Mouse (Mus musculus): Measurements from ENCODE around the gene Dnajc6. TPM values are rescaled to one million over a fixed set of nuclear protein-coding genes. Genes with fewer than 3 reads are reported as not detected.

The Dnajc6 gene
- polyA plus RNA-seq, 1 experiment, result 0.07 TPM

DNA sequence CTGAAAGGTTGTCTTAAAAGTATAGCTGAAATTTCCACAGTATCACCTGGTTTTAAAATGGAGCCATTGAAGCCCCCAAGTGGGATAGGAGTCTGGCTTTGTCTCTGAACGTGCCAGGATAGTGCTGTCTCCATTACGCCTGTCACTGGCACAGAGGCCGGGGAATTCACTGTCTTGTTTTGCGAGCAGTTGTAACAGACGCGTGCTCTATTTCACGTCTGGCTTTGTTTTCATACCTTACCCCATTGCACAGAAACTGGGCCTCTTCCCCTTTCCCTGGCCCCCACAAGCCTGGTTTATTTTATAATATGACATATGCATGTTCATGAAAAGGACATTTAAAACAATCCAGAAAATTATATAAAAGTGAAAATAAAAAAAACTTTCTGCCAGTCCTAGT, 66.4 kb downstream of the Dnajc6 start:
- Histone ChIP-seq H3K36me3 (ENCODE audit: control insufficient read depth, insufficient read depth) (no peaks in the 10 kb centered on the region), H3K4me3 (no peak overlapping the region), H3ac (ENCODE audit: control insufficient read depth, insufficient read length) (no peak overlapping the region), H3K27me3 (ENCODE audit: control insufficient read depth, insufficient read depth, insufficient read length) (peaks cover 4% of the 10 kb centered on the region), H3K79me2 (ENCODE audit: control insufficient read depth, insufficient read depth) (no peaks in the 10 kb centered on the region), H3K4me2 (ENCODE audit: low read depth) (no peak overlapping the region)
- no peak for TF ChIP-seq TCF12 (IDR thresholded peaks at IDR 0.05; ENCODE audit: insufficient read depth, poor library complexity, severe bottlenecking)
- TF ChIP-seq CEBPB (IDR thresholded peaks at IDR 0.05; ENCODE audit: insufficient read depth, poor library complexity, severe bottlenecking), result no peak
- TF ChIP-seq TCF3 (IDR thresholded peaks at IDR 0.05; ENCODE audit: insufficient read length, low read depth), result no peak
- TF ChIP-seq SRF (IDR thresholded peaks at IDR 0.05; ENCODE audit: control insufficient read depth, insufficient read length, low read depth), result no peak
- no peak for TF ChIP-seq POLR2A (IDR thresholded peaks at IDR 0.05; ENCODE audit: insufficient read length, low read depth)
- no peak for TF ChIP-seq POLR2AphosphoS2 (IDR thresholded peaks at IDR 0.05; ENCODE audit: insufficient read length, low read depth)

DNA sequence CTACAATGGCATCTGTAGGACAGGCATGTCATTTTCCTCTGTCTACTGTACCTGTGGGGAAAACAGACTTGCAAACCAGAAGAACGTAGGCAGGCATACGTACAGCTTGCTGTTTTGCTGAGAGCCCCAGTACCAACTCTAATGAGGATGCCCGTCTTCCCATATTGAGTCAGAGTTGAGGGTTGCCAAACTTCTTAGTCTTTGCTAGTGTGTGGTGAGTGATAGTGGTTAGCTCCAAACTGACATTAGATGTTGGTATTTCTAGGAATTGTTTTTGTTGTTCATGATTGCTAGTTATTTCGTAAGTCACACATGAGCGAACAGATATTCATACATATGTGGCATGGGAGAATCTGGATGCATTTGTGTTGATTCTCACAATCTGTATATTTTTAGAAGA, 67.2 kb downstream of the Dnajc6 start:
- Histone ChIP-seq H3K4me3 (no peak overlapping the region), H3K4me2 (ENCODE audit: low read depth) (no peak overlapping the region), H3K36me3 (ENCODE audit: control insufficient read depth, insufficient read depth) (no peaks in the 10 kb centered on the region), H3K27me3 (ENCODE audit: control insufficient read depth, insufficient read depth, insufficient read length) (peaks cover 4% of the 10 kb centered on the region), H3ac (ENCODE audit: control insufficient read depth, insufficient read length) (no peak overlapping the region), H3K79me2 (ENCODE audit: control insufficient read depth, insufficient read depth) (no peaks in the 10 kb centered on the region)
- no peak for TF ChIP-seq CEBPB (IDR thresholded peaks at IDR 0.05; ENCODE audit: insufficient read depth, poor library complexity, severe bottlenecking)
- no peak for TF ChIP-seq TCF3 (IDR thresholded peaks at IDR 0.05; ENCODE audit: insufficient read length, low read depth)
- TF ChIP-seq REST (IDR thresholded peaks at IDR 0.05; ENCODE audit: insufficient read depth, insufficient read length), result no peak
- no peak for TF ChIP-seq USF1 (IDR thresholded peaks at IDR 0.05; ENCODE audit: low read depth)
- TF ChIP-seq MAX (IDR thresholded peaks at IDR 0.05; ENCODE audit: low read depth), result no peak
- no peak for TF ChIP-seq SRF (IDR thresholded peaks at IDR 0.05; ENCODE audit: control insufficient read depth, insufficient read length, low read depth)
- no peak for TF ChIP-seq POLR2AphosphoS2 (IDR thresholded peaks at IDR 0.05; ENCODE audit: insufficient read length, low read depth)

DNA sequence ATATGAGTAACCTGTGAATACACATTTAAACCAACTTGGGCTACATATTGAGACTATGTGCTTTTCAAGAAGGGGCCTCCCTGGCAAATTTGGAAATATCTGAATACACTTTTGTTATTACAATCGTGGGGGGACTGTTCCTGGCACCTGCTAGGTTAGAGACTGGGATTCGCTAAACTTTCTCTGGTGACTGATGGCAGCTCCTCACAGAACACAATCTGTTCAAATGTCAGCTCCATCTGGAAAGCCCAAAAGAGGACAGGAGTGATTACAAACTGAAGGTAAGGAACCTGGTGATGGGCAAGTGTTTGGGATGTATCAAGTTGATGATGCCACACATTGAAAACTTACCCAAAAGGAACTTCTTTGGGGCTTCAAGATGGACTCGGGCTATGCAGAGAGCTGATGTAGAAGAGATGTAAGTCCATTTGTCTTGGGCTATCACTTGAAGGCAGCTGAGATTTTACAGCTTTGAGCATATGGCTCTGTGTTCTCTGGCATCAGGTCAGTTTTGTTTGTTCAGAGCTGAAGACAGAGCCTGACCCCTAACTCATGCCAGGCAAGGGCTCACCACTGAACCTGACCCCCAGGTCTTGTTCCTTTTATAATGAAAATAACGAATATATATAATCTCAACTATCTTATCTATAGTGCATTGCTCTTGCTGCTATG, 68.4 kb downstream of the Dnajc6 start:
- H3K36me3 ChIP-seq (ENCODE audit: control insufficient read depth, insufficient read depth), result no peaks in the 10 kb centered on the region
- H3K4me2 ChIP-seq (ENCODE audit: low read depth), result no peak overlapping the region
- H3K4me3 ChIP-seq, result no peak overlapping the region
- TF ChIP-seq TCF3 (IDR thresholded peaks at IDR 0.05; ENCODE audit: insufficient read length, low read depth), result no peak
- no peak for TF ChIP-seq CEBPB (IDR thresholded peaks at IDR 0.05; ENCODE audit: insufficient read depth, poor library complexity, severe bottlenecking)
- TF ChIP-seq POLR2A (IDR thresholded peaks at IDR 0.05; ENCODE audit: insufficient read length, low read depth), result no peak
- no peak for TF ChIP-seq USF1 (IDR thresholded peaks at IDR 0.05; ENCODE audit: low read depth)
- no peak for TF ChIP-seq POLR2AphosphoS2 (IDR thresholded peaks at IDR 0.05; ENCODE audit: insufficient read length, low read depth)
- no peak for TF ChIP-seq REST (IDR thresholded peaks at IDR 0.05; ENCODE audit: insufficient read depth, insufficient read length)
- no peak for TF ChIP-seq MYOD1 (IDR thresholded peaks at IDR 0.05; ENCODE audit: control insufficient read depth in 1 of 3, insufficient read length in 2 of 3, low read depth in 2 of 3)
- TF ChIP-seq MYOG (IDR thresholded peaks at IDR 0.05; ENCODE audit: control insufficient read depth in 1 of 3, insufficient read depth in 1 of 3, insufficient read length in 2 of 3, low read depth in 2 of 3), result no peak
- no peak for TF ChIP-seq E2F4 (IDR thresholded peaks at IDR 0.05; ENCODE audit: insufficient read depth)
- no peak for TF ChIP-seq TCF12 (IDR thresholded peaks at IDR 0.05; ENCODE audit: insufficient read depth, poor library complexity, severe bottlenecking)
- TF ChIP-seq MAX (IDR thresholded peaks at IDR 0.05; ENCODE audit: low read depth), result no peak
- no peak for TF ChIP-seq SRF (IDR thresholded peaks at IDR 0.05; ENCODE audit: control insufficient read depth, insufficient read length, low read depth)
- H3K27me3 ChIP-seq (ENCODE audit: control insufficient read depth, insufficient read depth, insufficient read length), result peaks cover 4% of the 10 kb centered on the region
- H3ac ChIP-seq (ENCODE audit: control insufficient read depth, insufficient read length), result no peak overlapping the region
- no peaks in the 10 kb centered on the region for H3K79me2 ChIP-seq (ENCODE audit: control insufficient read depth, insufficient read depth)

DNA sequence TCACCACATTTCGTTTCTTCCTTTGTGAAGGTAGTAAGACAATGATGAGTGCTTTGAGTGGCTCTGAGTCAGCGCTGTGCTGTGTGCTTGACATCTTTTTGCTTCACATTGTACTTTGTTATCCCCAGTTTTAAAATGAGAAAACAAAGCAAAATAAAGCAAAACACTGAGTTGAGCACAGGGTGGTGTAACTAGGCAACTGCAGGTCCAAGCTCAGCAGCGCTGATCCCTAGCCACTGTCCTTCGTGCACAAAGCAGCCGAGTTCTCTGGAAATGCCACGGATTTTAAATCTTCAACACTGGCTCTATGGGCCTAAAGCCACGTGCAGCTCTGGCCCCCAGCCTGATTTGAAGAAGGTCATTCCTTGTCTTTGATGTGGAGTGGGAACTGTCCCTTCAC, 72.6 kb downstream of the Dnajc6 start:
- H3ac ChIP-seq (ENCODE audit: control insufficient read depth, insufficient read length), result no peak overlapping the region

DNA sequence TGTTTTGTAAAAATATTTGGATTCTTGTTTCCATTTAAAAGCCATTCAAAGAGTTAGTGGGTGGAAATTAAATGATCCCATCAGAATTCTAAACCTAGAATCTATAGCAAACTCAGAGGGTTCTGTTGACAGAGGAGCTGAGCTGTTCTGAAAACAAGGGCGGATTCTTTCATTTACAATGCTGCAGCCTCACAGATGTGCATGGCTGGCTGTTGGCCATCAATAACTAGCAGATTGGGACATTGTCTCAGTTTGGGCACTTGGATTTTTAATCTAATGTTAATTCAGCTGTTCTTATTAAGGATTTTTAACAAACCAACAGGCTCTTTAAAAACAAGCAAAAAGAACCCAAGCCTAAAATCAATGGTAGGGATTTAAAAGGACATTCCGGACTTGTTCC, 75.7 kb downstream of the Dnajc6 start:
- no peak overlapping the region for H3K4me2 ChIP-seq (ENCODE audit: low read depth)
- H3K36me3 ChIP-seq (ENCODE audit: control insufficient read depth, insufficient read depth), result no peaks in the 10 kb centered on the region
- H3ac ChIP-seq (ENCODE audit: control insufficient read depth, insufficient read length), result no peak overlapping the region
- H3K79me2 ChIP-seq (ENCODE audit: control insufficient read depth, insufficient read depth), result no peaks in the 10 kb centered on the region
- no peak for TF ChIP-seq SRF (IDR thresholded peaks at IDR 0.05; ENCODE audit: control insufficient read depth, insufficient read length, low read depth)
- no peak for TF ChIP-seq MYOD1 (IDR thresholded peaks at IDR 0.05; ENCODE audit: control insufficient read depth in 1 of 3, insufficient read length in 2 of 3, low read depth in 2 of 3)
- TF ChIP-seq POLR2A (IDR thresholded peaks at IDR 0.05; ENCODE audit: insufficient read length, low read depth), result no peak
- no peak for TF ChIP-seq REST (IDR thresholded peaks at IDR 0.05; ENCODE audit: insufficient read depth, insufficient read length)
- no peak for TF ChIP-seq POLR2AphosphoS2 (IDR thresholded peaks at IDR 0.05; ENCODE audit: insufficient read length, low read depth)
- no peak for TF ChIP-seq MAX (IDR thresholded peaks at IDR 0.05; ENCODE audit: low read depth)
- TF ChIP-seq TCF3 (IDR thresholded peaks at IDR 0.05; ENCODE audit: insufficient read length, low read depth), result no peak
- H3K4me3 ChIP-seq, result no peak overlapping the region
- no peaks in the 10 kb centered on the region for H3K27me3 ChIP-seq (ENCODE audit: control insufficient read depth, insufficient read depth, insufficient read length)

More for the DNA sequence above, 72.6 kb downstream of the Dnajc6 start:
- TF ChIP-seq POLR2A (IDR thresholded peaks at IDR 0.05; ENCODE audit: insufficient read length, low read depth) (no peak), TCF3 (IDR thresholded peaks at IDR 0.05; ENCODE audit: insufficient read length, low read depth) (no peak), MAX (IDR thresholded peaks at IDR 0.05; ENCODE audit: low read depth) (no peak), E2F4 (IDR thresholded peaks at IDR 0.05; ENCODE audit: insufficient read depth) (no peak), SRF (IDR thresholded peaks at IDR 0.05; ENCODE audit: control insufficient read depth, insufficient read length, low read depth) (no peak), MYOG (IDR thresholded peaks at IDR 0.05; ENCODE audit: control insufficient read depth in 1 of 3, insufficient read depth in 1 of 3, insufficient read length in 2 of 3, low read depth in 2 of 3) (no peak), USF1 (IDR thresholded peaks at IDR 0.05; ENCODE audit: low read depth) (no peak), POLR2AphosphoS2 (IDR thresholded peaks at IDR 0.05; ENCODE audit: insufficient read length, low read depth) (no peak), CEBPB (IDR thresholded peaks at IDR 0.05; ENCODE audit: insufficient read depth, poor library complexity, severe bottlenecking) (no peak), TCF12 (IDR thresholded peaks at IDR 0.05; ENCODE audit: insufficient read depth, poor library complexity, severe bottlenecking) (no peak), MYOD1 (IDR thresholded peaks at IDR 0.05; ENCODE audit: control insufficient read depth in 1 of 3, insufficient read length in 2 of 3, low read depth in 2 of 3) (no peak)
- Histone ChIP-seq H3K27me3 (ENCODE audit: control insufficient read depth, insufficient read depth, insufficient read length) (no peaks in the 10 kb centered on the region), H3K4me3 (no peak overlapping the region), H3K36me3 (ENCODE audit: control insufficient read depth, insufficient read depth) (no peaks in the 10 kb centered on the region), H3K4me2 (ENCODE audit: low read depth) (no peak overlapping the region), H3K79me2 (ENCODE audit: control insufficient read depth, insufficient read depth) (no peaks in the 10 kb centered on the region)

Measured in myocyte (in vitro differentiated cells).